Mouse (Mus musculus) megakaryocyte, adult 5-6 weeks (primary cell): ENCODE data around the gene Mdm1. TPM values are rescaled to one million over a fixed set of nuclear protein-coding genes. Genes with fewer than 3 reads are reported as not detected.

Source experiments
- ATAC-seq: 2 replicates; pipeline ENCODE4 v1.8.0; 2016; ENCODE audit warnings: mild to moderate bottlenecking, inconsistent platforms; ENCODE audit not compliant: poor library complexity, severe bottlenecking
- total RNA-seq, 2 experiments: library from RNA; stranded (forward) in 1 of 2; stranded (reverse) in 1 of 2; fragments of 153-499, 151-499 nt in 1 of 2; fragments of 221-1000, 200-1000 nt in 1 of 2; gene quantifications; 2 replicates each; pipeline versions ENCODE4 v1.2.3 to v1.2.4; 2015 to 2017

Mdm1 gene
- total RNA-seq (2015) = 14.9 and 16.4 TPM in 2 replicates
- total RNA-seq (2017) = 21.1 and 49.6 TPM in 2 replicates

GRCm38 (mm10) chr10:118141018-118141883 lies at the start of gene Mdm1:
Gene Mdm1, plus strand, starts transcription at chr10:118141811.
- ATAC-seq = peak; percentile 97

- no peak for ATAC-seq
These were observed 48.9 kb upstream of the Mdm1 start for GRCm38 (mm10) chr10:118092745-118093144.

- ATAC-seq = no peak
These were observed 47.9 kb upstream of the Mdm1 start for GRCm38 (mm10) chr10:118093728-118094127.

- no peak for ATAC-seq
These were observed 46.8 kb upstream of the Mdm1 start for GRCm38 (mm10) chr10:118094853-118095252.

- peak; percentile 45 for ATAC-seq
These were observed 45.4 kb upstream of the Mdm1 start for GRCm38 (mm10) chr10:118096223-118096622.

GRCm38 (mm10) chr10:118097898-118098297 lies 43.7 kb upstream of the Mdm1 start:
- ATAC-seq = peak; percentile 68

GRCm38 (mm10) chr10:118100570-118100969 lies 41.0 kb upstream of the Mdm1 start:
- ATAC-seq = peak; percentile 23

GRCm38 (mm10) chr10:118101056-118101455 lies 40.6 kb upstream of the Mdm1 start:
- no peak for ATAC-seq

- ATAC-seq = peak; percentile 77
These were observed 38.5 kb upstream of the Mdm1 start for GRCm38 (mm10) chr10:118103020-118103666.

GRCm38 (mm10) chr10:118103906-118104305 lies 37.7 kb upstream of the Mdm1 start:
- ATAC-seq = no peak

- no peak for ATAC-seq
These were observed 34.6 kb upstream of the Mdm1 start for GRCm38 (mm10) chr10:118107031-118107430.

- peak; percentile 62 for ATAC-seq
These were observed 31.3 kb upstream of the Mdm1 start for GRCm38 (mm10) chr10:118110006-118110920.

- ATAC-seq = no peak
These were observed 30.7 kb upstream of the Mdm1 start for GRCm38 (mm10) chr10:118110921-118111301.

- ATAC-seq = peak; percentile 42
These were observed 30.0 kb upstream of the Mdm1 start for GRCm38 (mm10) chr10:118111621-118112020.

GRCm38 (mm10) chr10:118112294-118112893 lies 29.2 kb upstream of the Mdm1 start:
- ATAC-seq = no peak

GRCm38 (mm10) chr10:118113256-118113682 lies 28.3 kb upstream of the Mdm1 start:
- no peak for ATAC-seq

- no peak for ATAC-seq
These were observed 27.3 kb upstream of the Mdm1 start for GRCm38 (mm10) chr10:118114271-118114670.

- no peak for ATAC-seq
These were observed 25.2 kb upstream of the Mdm1 start for GRCm38 (mm10) chr10:118116456-118116855.

- peak; percentile 87 for ATAC-seq
These were observed 20.3 kb upstream of the Mdm1 start for GRCm38 (mm10) chr10:118121047-118121936.

- ATAC-seq = 0 out of 2 replicates have a peak, but pooled peaks have one; percentile 5
These were observed 19.7 kb upstream of the Mdm1 start for GRCm38 (mm10) chr10:118121937-118122285.
